ENCODE assay signal across 17 mouse cellular contexts in genomic region chr9:70181719-70182118, GRCm38 (mm10). TPM values are rescaled to one million over a fixed set of nuclear protein-coding genes. Genes with fewer than 3 reads are reported as not detected.
DNase-seq lines count a peak whose midpoint lies in the region; ATAC-seq lines count a peak whose summit lies in the region.
"Had no signal": no experiment of that assay in that cellular context is flagged by ENCODE, and none has a peak within 500 bp of the region (broad histone marks: within the 10 kb centered on the region; RNA-seq: fewer than 3 reads in every experiment).

No protein-coding gene starts in this region.

- DNase-seq in layer of hippocampus, adult 9-11 months: peak; percentile 13
- no peak for DNase-seq in layer of hippocampus, adult 9-10 months (ENCODE audit: low spot score)
- peak; percentile 47 for DNase-seq in hindbrain, embryonic 14.5 days (ENCODE audit: low spot score)
- DNase-seq in adrenal gland, postnatal 4 days (ENCODE audit: low spot score in 2 of 2): no peak
- no peak for DNase-seq in frontal cortex, postnatal 36 days (ENCODE audit: low spot score in 2 of 2)
- DNase-seq: cerebellum, adult 18-20 months; heart, adult 11 months; kidney, adult 8-10 months; lung, adult 18-20 months; lung, postnatal 36 days; right cerebral cortex, postnatal 14 days; thymus, postnatal 36 days had no signal

- no peaks in the 10 kb centered on the region for H3K9me3 ChIP-seq in forebrain, embryonic 13.5 days (replicated peaks)
- H3K9me3 ChIP-seq in hindbrain, embryonic 14.5 days (ENCODE audit: control insufficient read depth, low read length): no peaks in the 10 kb centered on the region
- no peaks in the 10 kb centered on the region for H3K9me3 ChIP-seq in neural tube, embryonic 15.5 days (replicated peaks)
- H3K9me3 ChIP-seq: limb, embryonic 15.5 days had no signal

- ATAC-seq in forebrain, embryonic 13.5 days: peak; percentile 61; the same call in 1 of the 2 replicates
- peak; percentile 62; the same call in 1 of the 2 replicates for ATAC-seq in hindbrain, embryonic 14.5 days (ENCODE audit: low FRiP score)
- ATAC-seq in neural tube, embryonic 15.5 days (ENCODE audit: low FRiP score): no peak

- H3K27me3 ChIP-seq in forebrain, embryonic 13.5 days: no peaks in the 10 kb centered on the region
- no peaks in the 10 kb centered on the region for H3K27me3 ChIP-seq in hindbrain, embryonic 14.5 days (ENCODE audit: control insufficient read depth, insufficient read depth, low read length)
- no peaks in the 10 kb centered on the region for H3K27me3 ChIP-seq in neural tube, embryonic 15.5 days (replicated peaks)
- H3K27me3 ChIP-seq: limb, embryonic 15.5 days had no signal

- WGBS in forebrain, embryonic 13.5 days: 15% methylated on average over 12 of the region's 12 CpGs
- WGBS in hindbrain, embryonic 14.5 days: 28% methylated on average over 12 of the region's 12 CpGs
- 35% methylated on average over 12 of the region's 12 CpGs for WGBS in neural tube, embryonic 15.5 days

- no peak overlapping the region for H3K4me2 ChIP-seq in forebrain, embryonic 13.5 days
- peak overlapping the region; percentile 8; the same call in 1 of the 2 replicates for H3K4me2 ChIP-seq in hindbrain, embryonic 14.5 days (replicated peaks)
- no peak overlapping the region for H3K4me2 ChIP-seq in neural tube, embryonic 15.5 days
- H3K4me2 ChIP-seq: limb, embryonic 15.5 days had no signal

- no peak overlapping the region for H3K9ac ChIP-seq in forebrain, embryonic 13.5 days
- H3K9ac ChIP-seq in hindbrain, embryonic 14.5 days: no peak overlapping the region
- no peak overlapping the region for H3K9ac ChIP-seq in neural tube, embryonic 15.5 days (replicated peaks)
- H3K9ac ChIP-seq: limb, embryonic 15.5 days had no signal

- no peak overlapping the region for H3K27ac ChIP-seq in forebrain, embryonic 13.5 days
- H3K27ac ChIP-seq in hindbrain, embryonic 14.5 days: peak overlapping the region; percentile 66; the same call in 1 of the 2 replicates
- H3K27ac ChIP-seq in neural tube, embryonic 15.5 days (replicated peaks): peak overlapping the region; percentile 18; the same call in 1 of the 2 replicates
- H3K27ac ChIP-seq: limb, embryonic 15.5 days had no signal

- peaks cover 10% of the 10 kb centered on the region for H3K4me1 ChIP-seq in forebrain, embryonic 13.5 days
- H3K4me1 ChIP-seq in hindbrain, embryonic 14.5 days (replicated peaks; ENCODE audit: control insufficient read depth, insufficient read depth, low read length): peaks cover 13% of the 10 kb centered on the region
- peaks cover 11% of the 10 kb centered on the region; the same call in 1 of the 2 replicates for H3K4me1 ChIP-seq in neural tube, embryonic 15.5 days
- H3K4me1 ChIP-seq: limb, embryonic 15.5 days had no signal

- no peak overlapping the region for H3K4me3 ChIP-seq in forebrain, embryonic 13.5 days
- no peak overlapping the region for H3K4me3 ChIP-seq in hindbrain, embryonic 14.5 days (replicated peaks; ENCODE audit: low read length)
- no peak overlapping the region for H3K4me3 ChIP-seq in neural tube, embryonic 15.5 days (replicated peaks)
- H3K4me3 ChIP-seq: limb, embryonic 15.5 days had no signal

- no peaks in the 10 kb centered on the region for H3K36me3 ChIP-seq in forebrain, embryonic 13.5 days (ENCODE audit: poor library complexity, severe bottlenecking)
- no peaks in the 10 kb centered on the region for H3K36me3 ChIP-seq in hindbrain, embryonic 14.5 days (replicated peaks; ENCODE audit: control insufficient read depth, insufficient read depth)
- H3K36me3 ChIP-seq in neural tube, embryonic 15.5 days: no peaks in the 10 kb centered on the region
- H3K36me3 ChIP-seq: limb, embryonic 15.5 days had no signal

RNA-seq across cellular contexts. Expression of gene Myo1e, which starts 25.4 kb away (rescaled TPM):
- 5.1 and 6.9 TPM in 2 replicates for polyA plus RNA-seq in forebrain, embryonic 13.5 days (2015; fragmentation: Nextera tagmentation; extraction: Ambion mirVana)
- 7.8 and 7.9 TPM in 2 replicates for polyA plus RNA-seq in hindbrain, embryonic 14.5 days (2014; fragmentation: Nextera tagmentation; extraction: Ambion mirVana)
- polyA plus RNA-seq in neural tube, embryonic 15.5 days (2015; fragmentation: Nextera tagmentation; extraction: Ambion mirVana): 5.3 and 8.9 TPM in 2 replicates
- total RNA-seq in adrenal gland, postnatal 4 days (2021): 10 to 100 TPM; 16.8 to 19.8 TPM

RNA-seq across cellular contexts. Expression of gene Fam81a, which starts 39.4 kb away (rescaled TPM):
- polyA plus RNA-seq in forebrain, embryonic 13.5 days (2015; fragmentation: Nextera tagmentation; extraction: Ambion mirVana): 5.1 and 8.0 TPM in 2 replicates
- polyA plus RNA-seq in hindbrain, embryonic 14.5 days (2014; fragmentation: Nextera tagmentation; extraction: Ambion mirVana): 12.9 TPM in 2 replicates
- 9.1 and 9.5 TPM in 2 replicates for polyA plus RNA-seq in neural tube, embryonic 15.5 days (2015; fragmentation: Nextera tagmentation; extraction: Ambion mirVana)
- total RNA-seq in adrenal gland, postnatal 4 days (2021): 10 to 100 TPM in 1 of 2 experiments, 1 to 10 TPM in 1; 8.3 to 12.6 TPM
- total RNA-seq: common myeloid progenitor, adult 5-6 weeks; neutrophil, adult 5-6 weeks had no signal

Comparison
In these comparisons a context has a peak if more than half of its experiments do, and no peak if none do; other contexts are left out.
1. DNase-seq: peak in layer of hippocampus, adult 9-11 months (single experiment) and hindbrain, embryonic 14.5 days (single experiment); none in layer of hippocampus, adult 9-10 months (single experiment), adrenal gland, postnatal 4 days (0 of 2) and frontal cortex, postnatal 36 days (0 of 2).